Mouse (Mus musculus) heart, adult 2 months (tissue): ENCODE measurements around the gene Dimt1. TPM values are rescaled to one million over a fixed set of nuclear protein-coding genes. Genes with fewer than 3 reads are reported as not detected.
"Not testable (repeated sequence)": the region's sequence is repeated elsewhere in the genome, so short reads cannot be mapped to it uniquely, and the experiment has no call there.

Experiments
- DNase-seq, 2 experiments: peaks; one replicate each; pipeline ENCODE4 v3.0.0; 2021
- H3K27ac ChIP-seq: fragments of 200-600 bp; 2 replicates; pipeline ENCODE4 v1.8.1; 2022
- H3K27me3 ChIP-seq: fragments of 200-500 bp; 2 replicates; pipeline ENCODE4 v1.6.1; 2012; ENCODE audit warnings: mild to moderate bottlenecking, low read length, inconsistent platforms, mixed read lengths; ENCODE audit not compliant: control insufficient read depth, insufficient read depth
- H3K36me3 ChIP-seq: fragments of 200-500 bp; 2 replicates; pipeline ENCODE4 v1.6.1; 2012; ENCODE audit warnings: low read length, inconsistent platforms; ENCODE audit not compliant: control insufficient read depth, insufficient read depth
- H3K4me1 ChIP-seq: fragments of 200-500 bp; 2 replicates; pipeline ENCODE4 v1.6.1; 2011; ENCODE audit warnings: low read length; ENCODE audit not compliant: control insufficient read depth, insufficient read depth
- H3K4me3 ChIP-seq: fragments of 200-600 bp; 2 replicates; pipeline ENCODE4 v1.8.1; 2022
- H3K79me2 ChIP-seq: fragments of 200-500 bp; replicated peaks from 2 replicates; pipeline ENCODE4 v1.6.1; 2012; ENCODE audit warnings: mild to moderate bottlenecking, inconsistent platforms, low read length, moderate library complexity, mixed read lengths; ENCODE audit not compliant: control insufficient read depth, insufficient read depth
- H3K9ac ChIP-seq: fragments of 200-500 bp; 2 replicates; pipeline ENCODE4 v1.6.1; 2012; ENCODE audit warnings: low read depth, mild to moderate bottlenecking, control low read depth, inconsistent platforms, low read length, mixed read lengths
- CTCF ChIP-seq: fragments of 200-600 bp; IDR thresholded peaks from 2 replicates; pipeline ENCODE4 v1.8.1; 2022; ENCODE audit warnings: antibody characterized with exemption, mild to moderate bottlenecking, moderate library complexity
- EP300 ChIP-seq: fragments of 200-500 bp; IDR thresholded peaks from 2 replicates; pipeline ENCODE4 v1.6.1; 2011; ENCODE audit warnings: low read depth, low read length, control low read depth; ENCODE audit not compliant: insufficient read depth
- POLR2A ChIP-seq: fragments of 200-500 bp; IDR thresholded peaks from 2 replicates; pipeline ENCODE4 v1.6.1; 2011; ENCODE audit warnings: mild to moderate bottlenecking, low read depth, low read length, control low read depth; ENCODE audit not compliant: insufficient read depth
- WGBS: fragments of 180-500 bp; shearing (Covaris S2); methylation state at CpG from one replicate; pipeline ENCODE4 v1.1.7; 2018; 5-methylcytosine and 5-hydroxymethylcytosine counted together
- intact Hi-C: fragments of 180-260 bp; cut with DNase I; formaldehyde crosslinking; loops from one replicate; pipeline ENCODE4 v1.15.1; 2025
- polyA plus RNA-seq: library from polyadenylated mRNA; depleted of rRNA; stranded (reverse); fragments of >200 nt; gene quantifications from 2 replicates; pipeline ENCODE4 v1.2.3, GENCODE M21; 2012
- total RNA-seq, 2 experiments: library from RNA; stranded (reverse); gene quantifications; 2 replicates each; pipeline ENCODE4 v1.2.3; 2021

Gene Dimt1
- total and polyA plus RNA-seq, 3 experiments: 5.0 to 7.8 (median 6.3) TPM

GRCm38 (mm10) chr13:106957554-106957953 is 10.6 kb downstream of the Dimt1 start:
- no peak overlapping the region for H3K9ac ChIP-seq
- no peak for DNase-seq
- H3K4me1 ChIP-seq: no peaks in the 10 kb centered on the region
- intact Hi-C loops: no loop called here
- no peaks in the 10 kb centered on the region for H3K79me2 ChIP-seq
- no peak overlapping the region for H3K27ac ChIP-seq
- no peak overlapping the region for H3K4me3 ChIP-seq
- TF ChIP-seq CTCF (no peak), POLR2A (no peak), EP300 (no peak)
- peaks cover 3% of the 10 kb centered on the region for H3K36me3 ChIP-seq
- no peaks in the 10 kb centered on the region for H3K27me3 ChIP-seq
- 84% methylated on average over 4 of the region's 4 CpGs for WGBS

- intact Hi-C loops: no loop called here
Observed at GRCm38 (mm10) chr13:106958286-106958685, 11.4 kb downstream of the Dimt1 start.

DNA sequence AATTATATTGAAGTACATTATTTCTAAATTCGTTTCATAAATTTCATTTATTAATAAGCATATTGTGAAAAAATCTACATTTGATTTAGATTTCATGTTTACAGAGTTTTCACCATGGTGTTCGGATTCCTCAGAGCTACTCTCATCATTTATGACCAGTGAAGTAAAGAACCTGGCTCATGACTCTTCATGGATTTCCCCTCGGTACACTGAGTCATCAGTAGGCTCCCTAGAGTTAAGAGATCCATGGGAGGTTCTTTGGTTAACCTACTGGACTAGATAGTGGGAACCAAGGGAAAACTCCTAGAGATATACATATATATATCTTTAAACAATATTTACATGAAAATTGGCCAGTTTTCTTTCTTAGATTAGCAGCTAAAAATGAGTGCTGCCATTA is 13.6 kb downstream of the Dimt1 start:
- no peaks in the 10 kb centered on the region for H3K27me3 ChIP-seq
- H3K27ac ChIP-seq: no peak overlapping the region
- intact Hi-C loops: no loop called here
- no peak overlapping the region for H3K4me3 ChIP-seq
- no peak overlapping the region for H3K9ac ChIP-seq
- 88% methylated on average over 3 of the region's 3 CpGs for WGBS
- no peaks in the 10 kb centered on the region for H3K79me2 ChIP-seq
- DNase-seq: no peak
- no peaks in the 10 kb centered on the region; the same call in 1 of the 2 replicates for H3K36me3 ChIP-seq
- TF ChIP-seq CTCF (no peak), EP300 (no peak), POLR2A (no peak)
- no peaks in the 10 kb centered on the region for H3K4me1 ChIP-seq

More at GRCm38 (mm10) chr13:106958286-106958685, 11.4 kb downstream of the Dimt1 start:
- no peaks in the 10 kb centered on the region for H3K27me3 ChIP-seq
- peaks cover 3% of the 10 kb centered on the region for H3K36me3 ChIP-seq
- H3K4me1 ChIP-seq: no peaks in the 10 kb centered on the region
- no peak overlapping the region for H3K27ac ChIP-seq
- no peak overlapping the region for H3K9ac ChIP-seq
- TF ChIP-seq EP300: no peak
- WGBS: 78% methylated on average over 3 of the region's 3 CpGs
- DNase-seq: no peak
- no peaks in the 10 kb centered on the region for H3K79me2 ChIP-seq
- no peak overlapping the region for H3K4me3 ChIP-seq

DNA sequence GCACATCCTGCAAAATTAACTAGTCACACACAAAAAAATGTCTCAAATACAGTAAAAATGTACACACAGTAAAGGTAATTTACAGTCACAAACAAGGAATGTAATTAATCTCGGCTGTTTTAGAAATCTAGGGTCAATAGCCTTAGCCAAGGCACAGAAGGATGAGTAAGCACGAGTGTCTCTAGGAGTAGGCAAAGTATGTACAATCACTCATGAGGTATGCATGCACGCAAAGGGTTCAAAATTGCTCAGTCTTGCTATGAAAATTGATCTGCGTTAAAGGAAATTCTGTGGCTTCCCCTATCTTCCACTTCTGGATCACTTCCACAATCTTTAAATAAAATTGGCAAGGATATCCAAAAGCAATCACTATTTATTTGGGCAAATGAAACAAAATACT is 14.6 kb downstream of the Dimt1 start:
- WGBS: 80% methylated on average over 4 of the region's 4 CpGs
- Histone ChIP-seq H3K4me3 (no peak overlapping the region), H3K36me3 (no peaks in the 10 kb centered on the region; the same call in 1 of the 2 replicates), H3K27ac (no peak overlapping the region), H3K4me1 (no peaks in the 10 kb centered on the region), H3K9ac (no peak overlapping the region), H3K79me2 (no peaks in the 10 kb centered on the region), H3K27me3 (no peaks in the 10 kb centered on the region)
- intact Hi-C loops: no loop called here
- DNase-seq: no peak
- TF ChIP-seq POLR2A (no peak), CTCF (no peak), EP300 (no peak)

- no peaks in the 10 kb centered on the region for H3K27me3 ChIP-seq
- WGBS: 28% methylated on average over 2 of the region's 2 CpGs
- intact Hi-C loops: no loop called here
- no peak for DNase-seq
- H3K4me3 ChIP-seq: no peak overlapping the region
- no peak overlapping the region for H3K9ac ChIP-seq
- peaks cover 13% of the 10 kb centered on the region for H3K4me1 ChIP-seq
- TF ChIP-seq CTCF (no peak), POLR2A (no peak), EP300 (no peak)
- peaks cover 6% of the 10 kb centered on the region for H3K79me2 ChIP-seq
- peak overlapping the region; percentile 3; the same call in 1 of the 2 replicates for H3K27ac ChIP-seq
- H3K36me3 ChIP-seq: peaks cover 6% of the 10 kb centered on the region
Observed at GRCm38 (mm10) chr13:106996891-106997290, 50.0 kb downstream of the Dimt1 start.

GRCm38 (mm10) chr13:106997557-106997956 is 50.6 kb downstream of the Dimt1 start:
- H3K4me3 ChIP-seq, H3K79me2 ChIP-seq, H3K27ac ChIP-seq, DNase-seq, intact Hi-C loops, H3K36me3 ChIP-seq, H3K27me3 ChIP-seq, H3K9ac ChIP-seq: not testable (repeated sequence)
- WGBS: 100% methylated on average over 4 of the region's 4 CpGs
- H3K4me1 ChIP-seq: peaks cover 13% of the 10 kb centered on the region
